Comparison of ENCODE assay signal across 28 mouse cellular contexts in the genomic region with DNA sequence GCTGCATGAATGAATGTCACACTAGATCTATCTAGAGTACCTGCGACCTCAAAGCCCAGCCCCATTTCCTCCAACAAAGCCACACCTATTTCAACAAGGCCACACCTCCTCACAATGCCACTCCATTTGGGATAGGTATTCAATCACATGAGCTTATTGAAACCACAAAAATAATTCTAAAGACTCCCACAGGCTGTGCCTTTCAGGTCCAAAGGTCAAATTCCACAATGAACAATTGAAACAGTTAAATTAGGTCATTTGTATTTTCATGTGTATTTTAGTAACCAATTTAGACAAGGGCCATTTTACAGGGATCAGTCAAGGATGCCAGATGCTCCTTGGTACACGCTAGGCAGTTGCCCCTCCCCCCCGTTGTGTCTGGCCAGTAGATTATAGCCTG.
DNase-seq lines count a peak whose midpoint lies in the region; TF ChIP-seq lines count a peak whose summit lies in the region.
"Had no signal": no experiment of that assay in that cellular context is flagged by ENCODE, and none has a peak within 500 bp of the region (broad histone marks: within the 10 kb centered on the region; RNA-seq: fewer than 3 reads in every experiment).

No protein-coding gene starts in this region.

- in situ Hi-C loops in ES-E14 (cut with MboI; ENCODE audit: low sequenced_read_pairs in 2 of 2, unreplicated experiment in 2 of 2), result no loop called here

- H3K4me3 ChIP-seq in ES-E14 (ENCODE audit: insufficient read depth in 1 of 2, low read depth in 1 of 2, low read length in 2 of 2, poor library complexity in 1 of 2, severe bottlenecking in 1 of 2), result no peak overlapping the region
- H3K4me3 ChIP-seq: embryonic facial prominence, embryonic 10.5 days; embryonic facial prominence, embryonic 15.5 days; forebrain, embryonic 12.5 days; heart, adult 2 months; heart, embryonic 12.5 days; left cerebral cortex, adult 2 months; limb, embryonic 12.5 days; liver, embryonic 15.5 days; midbrain, embryonic 12.5 days; myocyte had no signal

- H3K9ac ChIP-seq in ES-E14 (ENCODE audit: insufficient read depth, low read depth, low read length, poor library complexity, severe bottlenecking), result no peak overlapping the region
- H3K9ac ChIP-seq: embryonic facial prominence, embryonic 15.5 days; forebrain, embryonic 12.5 days; heart, embryonic 12.5 days; hindbrain, embryonic 14.5 days; limb, embryonic 12.5 days; liver, embryonic 15.5 days; lung, embryonic 14.5 days; midbrain, embryonic 12.5 days had no signal

- H3K27ac ChIP-seq in ES-E14 (ENCODE audit: insufficient read depth, low read depth, low read length, poor library complexity, severe bottlenecking), result peak overlapping the region; percentile 96
- H3K27ac ChIP-seq: embryonic facial prominence, embryonic 10.5 days; embryonic facial prominence, embryonic 15.5 days; forebrain, embryonic 12.5 days; heart, adult 2 months; hindbrain, embryonic 14.5 days; left cerebral cortex, adult 2 months; limb, embryonic 12.5 days; liver, embryonic 15.5 days; midbrain, embryonic 12.5 days had no signal

- no peaks in the 10 kb centered on the region for H3K36me3 ChIP-seq in ES-E14 (ENCODE audit: control insufficient read depth, insufficient read depth, low read length, poor library complexity, severe bottlenecking)
- H3K36me3 ChIP-seq: embryonic facial prominence, embryonic 10.5 days; embryonic facial prominence, embryonic 15.5 days; forebrain, embryonic 12.5 days; heart, embryonic 12.5 days; limb, embryonic 12.5 days; liver, embryonic 15.5 days; midbrain, embryonic 12.5 days had no signal

- peak; percentile 7 for DNase-seq in lung, postnatal 36 days
- DNase-seq in lung, postnatal 25 days (ENCODE audit: low spot score), result no peak
- DNase-seq in ES-E14 (ENCODE audit: low read depth, low spot score) (peak; percentile 37), ZHBTc4 (ENCODE audit: low read depth, low spot score) (peak; percentile 75)
- DNase-seq in retina, embryonic 14.5 days (ENCODE audit: low spot score), result peak; percentile 29
- DNase-seq in layer of hippocampus, adult 9-10 months (ENCODE audit: low spot score), result no peak
- no peak for DNase-seq in frontal cortex, postnatal 25 days (ENCODE audit: low spot score in 2 of 2)
- DNase-seq: adrenal gland, adult 2 months; adrenal gland, postnatal 36 days; B cell, adult 2 months; cerebellum, adult 2 months; cerebellum, postnatal 14 days; heart, adult 2 months; heart, postnatal 4 days; lung, embryonic 14.5 days; lung, postnatal 14 days; right cerebral cortex, adult 18-20 months; thymus, postnatal 4 days had no signal

- H3K9me3 ChIP-seq in ES-E14 (ENCODE audit: control insufficient read depth, insufficient read depth, low read depth, low read length), result no peaks in the 10 kb centered on the region
- H3K9me3 ChIP-seq: embryonic facial prominence, embryonic 10.5 days; embryonic facial prominence, embryonic 15.5 days; forebrain, embryonic 12.5 days; heart, embryonic 12.5 days; limb, embryonic 12.5 days; liver, embryonic 15.5 days; midbrain, embryonic 12.5 days had no signal

- H3K4me1 ChIP-seq in ES-E14 (ENCODE audit: control insufficient read depth in 2 of 2, insufficient read depth in 2 of 2, low read length in 2 of 2, poor library complexity in 1 of 2), result peaks cover 0 to 5% of the 10 kb centered on the region in 2 experiments; a peak in 2 of 4 replicates
- H3K4me1 ChIP-seq: embryonic facial prominence, embryonic 10.5 days; embryonic facial prominence, embryonic 15.5 days; forebrain, embryonic 12.5 days; heart, embryonic 12.5 days; limb, embryonic 12.5 days; liver, embryonic 15.5 days; midbrain, embryonic 12.5 days had no signal

TF ChIP-seq in ES-E14, 5 proteins besides CTCF, POLR2A, EP300 and RAD21:
- TF ChIP-seq HCFC1 (IDR thresholded peaks at IDR 0.05; ENCODE audit: borderline replicate concordance, insufficient read depth, low read length) (no peak), ZC3H11A (IDR thresholded peaks at IDR 0.05; ENCODE audit: borderline replicate concordance, low read depth, low read length) (no peak), ZNF384 (IDR thresholded peaks at IDR 0.05; ENCODE audit: low read depth, low read length) (no peak), MAFK (IDR thresholded peaks at IDR 0.05; ENCODE audit: insufficient read depth, low read depth, low read length) (no peak), CHD2 (IDR thresholded peaks at IDR 0.05; ENCODE audit: low read depth, low read length) (no peak)

Comparison
In these comparisons a context has a peak if more than half of its experiments do, and no peak if none do; other contexts are left out.
1. DNase-seq: peak in lung, postnatal 36 days (single experiment), ES-E14 (single experiment), ZHBTc4 (single experiment) and retina, embryonic 14.5 days (single experiment); none in lung, postnatal 25 days (single experiment), layer of hippocampus, adult 9-10 months (single experiment) and frontal cortex, postnatal 25 days (0 of 2).